Mouse (Mus musculus) MEL (cell line): ENCODE data around the gene Nkain1. TPM values are rescaled to one million over a fixed set of nuclear protein-coding genes. Genes with fewer than 3 reads are reported as not detected.

ENCODE experiments used
- DNase-seq: peaks from one replicate; pipeline ENCODE4 v3.0.0; 2011; ENCODE audit warnings: low read depth, low spot score
- H3K27ac ChIP-seq: 2 replicates; pipeline ENCODE4 v1.5.1; 2012; ENCODE audit warnings: low read depth, mild to moderate bottlenecking, control low read depth, low read length, moderate library complexity; ENCODE audit not compliant: control insufficient read depth
- H3K27me3 ChIP-seq, 2 experiments: fragments of 150-350 bp in 1 of 2; sonication (generic) in 1 of 2; 2 replicates each; pipeline ENCODE4 v1.6.1; 2012; ENCODE audit warnings: low read length in 2 of 2, mild to moderate bottlenecking in 2 of 2, improper control_type of control experiment in 1 of 2, moderate library complexity in 1 of 2; ENCODE audit not compliant: insufficient read depth in 2 of 2, control insufficient read depth in 1 of 2
- H3K36me3 ChIP-seq, 2 experiments: 2 replicates each; pipeline ENCODE4 v1.6.1; 2012 to 2014; ENCODE audit warnings: low read length in 2 of 2, improper control_type of control experiment in 1 of 2, inconsistent platforms in 1 of 2, mild to moderate bottlenecking in 1 of 2; ENCODE audit not compliant: insufficient read depth in 2 of 2, control insufficient read depth in 1 of 2
- H3K4me1 ChIP-seq, 2 experiments: fragments of 150-350 bp in 1 of 2; sonication (generic) in 1 of 2; 2 replicates each; pipeline ENCODE4 v1.6.1; 2012; ENCODE audit warnings: low read length in 2 of 2, improper control_type of control experiment in 1 of 2, mild to moderate bottlenecking in 1 of 2; ENCODE audit not compliant: insufficient read depth in 2 of 2, control insufficient read depth in 1 of 2
- H3K4me3 ChIP-seq, 2 experiments: fragments of 150-350 bp in 1 of 2; sonication (generic) in 1 of 2; 2 replicates each; pipeline ENCODE4 v1.5.1; 2012; ENCODE audit warnings: low read depth in 2 of 2, low read length in 2 of 2, mild to moderate bottlenecking in 2 of 2, moderate library complexity in 2 of 2, control low read depth in 1 of 2, improper control_type of control experiment in 1 of 2; ENCODE audit not compliant: control insufficient read depth in 1 of 2, insufficient read depth in 1 of 2
- H3K79me2 ChIP-seq: 2 replicates; pipeline ENCODE4 v1.6.1; 2012; ENCODE audit warnings: mild to moderate bottlenecking, low read length, moderate library complexity; ENCODE audit not compliant: control insufficient read depth, poor library complexity, insufficient read depth
- H3K9ac ChIP-seq: 2 replicates; pipeline ENCODE4 v1.6.1; 2012; ENCODE audit warnings: low read depth, mild to moderate bottlenecking, control low read depth, low read length, moderate library complexity; ENCODE audit not compliant: control insufficient read depth, poor library complexity, severe bottlenecking
- H3K9me3 ChIP-seq: fragments of 150-350 bp; sonication (generic); replicated peaks from 2 replicates; pipeline ENCODE4 v1.6.1; 2012; ENCODE audit warnings: mild to moderate bottlenecking, low read length, improper control_type of control experiment, moderate library complexity; ENCODE audit not compliant: insufficient read depth
- CTCF ChIP-seq, 3 experiments: IDR thresholded peaks in 2 of 3; conservative IDR thresholded peaks in 1 of 3; 2 replicates each; pipeline ENCODE4 v1.5.1; 2011 to 2012; ENCODE audit warnings: low read length in 3 of 3, low read depth in 2 of 3, mild to moderate bottlenecking in 2 of 3, improper control_type of control experiment in 1 of 3, inconsistent platforms in 1 of 3, mixed read lengths in 1 of 3, moderate library complexity in 1 of 3; ENCODE audit not compliant: control insufficient read depth in 1 of 3, insufficient read depth in 1 of 3, poor library complexity in 1 of 3, severe bottlenecking in 1 of 3
- EP300 ChIP-seq, 2 experiments: IDR thresholded peaks; 2 replicates each; pipeline ENCODE4 v1.6.1; 2011; ENCODE audit warnings: improper control_type of control experiment in 2 of 2, low read length in 2 of 2, low read depth in 1 of 2, mild to moderate bottlenecking in 1 of 2
- HCFC1 ChIP-seq: IDR thresholded peaks from 2 replicates; pipeline ENCODE4 v1.6.1; 2012; ENCODE audit warnings: low read depth, mild to moderate bottlenecking, inconsistent platforms, low read length, improper control_type of control experiment, moderate library complexity
- MAFK ChIP-seq: IDR thresholded peaks from 2 replicates; pipeline ENCODE4 v1.6.1; 2011; ENCODE audit warnings: low read depth, mild to moderate bottlenecking, low read length, improper control_type of control experiment, borderline replicate concordance
- MAX ChIP-seq: IDR thresholded peaks from 2 replicates; pipeline ENCODE4 v1.6.1; 2011; ENCODE audit warnings: low read length, improper control_type of control experiment
- MEF2A ChIP-seq: IDR thresholded peaks from 2 replicates; pipeline ENCODE4 v1.6.1; 2014; ENCODE audit warnings: low read depth, mild to moderate bottlenecking, inconsistent platforms, low read length, improper control_type of control experiment; ENCODE audit not compliant: poor library complexity, insufficient replicate concordance, severe bottlenecking; ENCODE audit errors: extremely low read depth
- MYC ChIP-seq: IDR thresholded peaks from 2 replicates; pipeline ENCODE4 v1.6.1; 2011; ENCODE audit warnings: low read depth, mild to moderate bottlenecking, low read length, improper control_type of control experiment, moderate library complexity
- POLR2AphosphoS5 ChIP-seq: IDR thresholded peaks from 2 replicates; pipeline ENCODE4 v1.6.1; 2012; ENCODE audit warnings: low read depth, borderline replicate concordance, mild to moderate bottlenecking, inconsistent platforms, low read length, moderate library complexity, mixed read lengths
- RCOR1 ChIP-seq: IDR thresholded peaks from 2 replicates; pipeline ENCODE4 v1.6.1; 2012; ENCODE audit warnings: low read depth, mild to moderate bottlenecking, inconsistent platforms, low read length, improper control_type of control experiment
- TCF12 ChIP-seq: IDR thresholded peaks from 2 replicates; pipeline ENCODE4 v1.6.1; 2014; ENCODE audit warnings: low read depth, mild to moderate bottlenecking, inconsistent platforms, low read length, improper control_type of control experiment, moderate library complexity
- UBTF ChIP-seq: IDR thresholded peaks from 2 replicates; pipeline ENCODE4 v1.6.1; 2012; ENCODE audit warnings: low read depth, mild to moderate bottlenecking, inconsistent platforms, low read length, improper control_type of control experiment, moderate library complexity, borderline replicate concordance; ENCODE audit not compliant: insufficient read depth
- ZMIZ1 ChIP-seq: IDR thresholded peaks from 2 replicates; pipeline ENCODE4 v1.6.1; 2012; ENCODE audit warnings: low read depth, mild to moderate bottlenecking, inconsistent platforms, low read length, improper control_type of control experiment, moderate library complexity
- ZNF384 ChIP-seq: IDR thresholded peaks from 2 replicates; pipeline ENCODE4 v1.6.1; 2012; ENCODE audit warnings: low read depth, mild to moderate bottlenecking, inconsistent platforms, low read length, improper control_type of control experiment
- polyA plus RNA-seq, 2 experiments: library from polyadenylated mRNA; stranded (reverse) in 1 of 2; unstranded in 1 of 2; fragments of >175 nt in 1 of 2; fragments of >200 nt in 1 of 2; gene quantifications; 2 replicates each; pipeline versions ENCODE4 v1.2.1 to v1.2.4; 2012; ENCODE audit warnings: low replicate concordance in 2 of 2, low read depth in 1 of 2; ENCODE audit not compliant: insufficient read length in 2 of 2, insufficient read depth in 1 of 2, missing spikeins in 1 of 2
- total RNA-seq: library from RNA; depleted of rRNA; stranded (reverse); fragments of 300-350 nt; gene quantifications from 2 replicates; pipeline ENCODE4 v1.2.3, GENCODE M21; 2012

Gene Nkain1
- total and polyA plus RNA-seq, 3 experiments = 5.3 to 18.5 TPM; not detected in 1

DNA sequence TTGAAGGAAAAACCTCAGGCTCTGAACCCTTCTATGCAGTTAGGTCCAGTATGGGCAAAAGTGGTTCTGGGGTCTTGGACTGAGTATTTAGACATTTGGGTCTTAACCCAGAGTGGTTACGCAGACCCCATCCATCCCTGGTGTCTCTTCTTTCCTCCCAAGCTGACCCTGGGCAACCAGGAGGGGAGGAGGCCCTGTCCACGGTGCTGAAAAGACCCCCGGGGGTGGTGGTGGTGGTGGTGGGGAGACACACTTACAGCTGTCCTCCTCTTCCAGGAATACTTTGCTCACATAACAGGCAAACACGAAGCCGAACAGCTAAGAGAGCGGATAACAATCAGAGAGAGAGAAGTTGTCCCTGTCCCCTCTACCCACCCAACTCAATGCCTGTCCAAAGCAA, 41.6 kb downstream of the Nkain1 start:
- Histone ChIP-seq H3K27ac (no peak overlapping the region), H3K4me3 (no peak overlapping the region), H3K4me1 (0 out of 4 replicates have a peak, but pooled peaks cover 0 to 2% of the 10 kb centered on the region in 2 experiments), H3K9ac (no peak overlapping the region), H3K79me2 (no peaks in the 10 kb centered on the region), H3K9me3 (no peaks in the 10 kb centered on the region), H3K27me3 (no peaks in the 10 kb centered on the region), H3K36me3 (no peaks in the 10 kb centered on the region)
- TF ChIP-seq EP300 (IDR thresholded peaks at IDR 0.05; ENCODE audit: low read depth in 1 of 2, low read length in 2 of 2) (no peak), ZNF384 (no peak), MYC (no peak), MEF2A (no peak), ZMIZ1 (no peak), MAFK (no peak), UBTF (no peak), HCFC1 (no peak), MAX (no peak), POLR2AphosphoS5 (no peak), RCOR1 (no peak), CTCF (IDR thresholded peaks at IDR 0.05 in 2 of 3, conservative IDR thresholded peaks at IDR 0.05 in 1 of 3; ENCODE audit: control insufficient read depth in 1 of 3, insufficient read depth in 1 of 3, low read depth in 2 of 3, low read length in 3 of 3, poor library complexity in 1 of 3, severe bottlenecking in 1 of 3) (no peak)
- TF ChIP-seq, all 39 proteins: peak for 0
- peak; percentile 12 for DNase-seq

DNA sequence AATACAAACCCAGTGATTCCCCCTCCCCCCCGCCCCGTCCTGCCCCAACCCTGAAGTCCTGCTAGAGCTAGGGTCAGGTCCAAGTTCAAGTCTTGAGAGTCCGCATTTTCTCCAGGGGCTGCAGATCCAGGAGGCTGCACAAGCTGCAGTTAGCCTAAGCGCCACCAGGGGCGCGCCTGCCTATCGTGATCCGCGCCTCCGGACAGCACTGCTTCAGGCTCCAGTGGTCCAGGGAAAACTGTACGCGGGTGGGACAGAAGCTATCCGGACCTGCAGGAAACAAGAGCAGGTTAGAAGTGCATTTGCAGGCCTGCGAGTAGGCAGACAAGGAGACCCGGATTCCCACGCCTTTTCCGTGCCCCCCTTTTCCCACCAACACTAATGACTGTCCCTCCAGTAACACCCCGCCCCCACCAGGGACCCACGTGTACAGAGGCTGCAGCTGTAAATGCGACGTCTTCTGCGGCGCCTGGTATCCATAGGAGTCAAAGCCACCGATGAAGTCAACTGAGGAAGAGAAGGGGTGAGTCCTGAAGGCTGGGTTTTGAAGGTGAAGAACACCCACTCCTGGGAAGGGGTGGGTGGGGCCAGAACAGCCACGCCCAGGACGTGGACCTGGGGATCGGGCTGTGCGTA, 42.2 kb downstream of the Nkain1 start:
- H3K4me1 ChIP-seq = 0 out of 4 replicates have a peak, but pooled peaks cover 0 to 2% of the 10 kb centered on the region in 2 experiments
- H3K27me3 ChIP-seq = peaks cover 0 to 2% of the 10 kb centered on the region in 2 experiments; a peak in 1 of 4 replicates
- H3K9ac ChIP-seq = no peak overlapping the region
- no peaks in the 10 kb centered on the region for H3K79me2 ChIP-seq
- TF ChIP-seq MAFK = no peak
- TF ChIP-seq CTCF (IDR thresholded peaks at IDR 0.05 in 2 of 3, conservative IDR thresholded peaks at IDR 0.05 in 1 of 3; ENCODE audit: control insufficient read depth in 1 of 3, insufficient read depth in 1 of 3, low read depth in 2 of 3, low read length in 3 of 3, poor library complexity in 1 of 3, severe bottlenecking in 1 of 3) = peak; percentile 58 to 71 (median 67)
- no peak for TF ChIP-seq TCF12
- no peaks in the 10 kb centered on the region for H3K9me3 ChIP-seq
- no peaks in the 10 kb centered on the region for H3K36me3 ChIP-seq
- peak; percentile 47 for DNase-seq
- no peak overlapping the region for H3K4me3 ChIP-seq
- H3K27ac ChIP-seq = no peak overlapping the region
